Mouse (Mus musculus) E14TG2a.4 (cell line): ENCODE data around the gene Actrt1.

ENCODE experiments used
- H3K27me3 ChIP-seq: 2 replicates; pipeline ENCODE4 v1.6.1; 2014; ENCODE audit warnings: low read length, control low read depth; ENCODE audit not compliant: insufficient read depth
- H3K36me3 ChIP-seq: 2 replicates; pipeline ENCODE4 v1.6.1; 2014; ENCODE audit warnings: low read length, control low read depth; ENCODE audit not compliant: insufficient read depth
- H3K4me1 ChIP-seq: replicated peaks from 2 replicates; pipeline ENCODE4 v1.6.1; 2014; ENCODE audit warnings: low read depth, low read length, control low read depth
- H3K4me3 ChIP-seq: replicated peaks from 2 replicates; pipeline ENCODE4 v1.5.1; 2014; ENCODE audit warnings: mild to moderate bottlenecking, low read length
- H3K9me3 ChIP-seq: 2 replicates; pipeline ENCODE4 v1.6.1; 2014; ENCODE audit warnings: low read length, control low read depth
- CTCF ChIP-seq: conservative IDR thresholded peaks from 2 replicates; pipeline ENCODE4 v1.5.1; 2014; ENCODE audit warnings: low read length
- NANOG ChIP-seq: IDR thresholded peaks from 2 replicates; pipeline ENCODE4 v1.6.1; 2014; ENCODE audit warnings: borderline replicate concordance, low read length, mixed read lengths
- POU5F1 ChIP-seq: IDR thresholded peaks from 2 replicates; pipeline ENCODE4 v1.6.1; 2014; ENCODE audit warnings: low read length, borderline replicate concordance

Actrt1 gene

GRCm38 (mm10) chrX:46328707-46329106, at the start of gene Actrt1:
Actrt1 (plus strand) TSS chrX:46329007.
- Histone ChIP-seq H3K4me1 (no peaks in the 10 kb centered on the region), H3K4me3 (no peak within 1 kb of the TSS), H3K27me3 (no peaks in the 10 kb centered on the region), H3K36me3 (no peaks in the 10 kb centered on the region), H3K9me3 (no peaks in the 10 kb centered on the region)
- TF ChIP-seq CTCF (no peak), POU5F1 (no peak), NANOG (no peak)

GRCm38 (mm10) chrX:46331463-46332115, 2.8 kb downstream of the Actrt1 start:
- Histone ChIP-seq H3K27me3 (no peaks in the 10 kb centered on the region), H3K4me3 (no peak overlapping the region), H3K4me1 (no peaks in the 10 kb centered on the region), H3K36me3 (no peaks in the 10 kb centered on the region), H3K9me3 (no peaks in the 10 kb centered on the region)
- TF ChIP-seq NANOG (no peak), CTCF (no peak), POU5F1 (no peak)
